Mouse (Mus musculus): ENCODE data around the gene Rsc1a1. TPM values are rescaled to one million over a fixed set of nuclear protein-coding genes. Genes with fewer than 3 reads are reported as not detected.

Rsc1a1 gene
- polyA plus RNA-seq (2014; fragmentation: Nextera tagmentation; extraction: Ambion mirVana): 1.9 and 2.7 TPM in 2 replicates

GRCm38 (mm10) chr4:141685499-141685898, at the start of gene Rsc1a1:
Rsc1a1 (minus strand) TSS chr4:141685599.
- Histone ChIP-seq H3K4me3 (ENCODE audit: low read depth, low read length) (no peak within 1 kb of the TSS), H3K9ac (ENCODE audit: low read depth, low read length) (no peak within 1 kb of the TSS), H3K27me3 (replicated peaks; ENCODE audit: control insufficient read depth, insufficient read depth, low read length) (no peaks in the 10 kb centered on the region), H3K27ac (replicated peaks; ENCODE audit: low read depth, low read length) (no peak within 1 kb of the TSS), H3K36me3 (ENCODE audit: control insufficient read depth, insufficient read depth, low read length) (peaks cover 72% of the 10 kb centered on the region), H3K4me1 (ENCODE audit: control insufficient read depth, insufficient read depth, low read length) (no peaks in the 10 kb centered on the region), H3K9me3 (ENCODE audit: control insufficient read depth, low read length) (no peaks in the 10 kb centered on the region), H3K4me2 (ENCODE audit: low read depth, low read length) (no peak within 1 kb of the TSS)
- WGBS: 91% methylated on average over 6 of the region's 6 CpGs
- no peak for DNase-seq (ENCODE audit: low spot score)
- ATAC-seq (ENCODE audit: low read depth): no peak

GRCm38 (mm10) chr4:141735206-141735560, 49.8 kb upstream of the Rsc1a1 start:
- ATAC-seq (ENCODE audit: low read depth): no peak
- peak overlapping the region; percentile 72 for H3K27ac ChIP-seq (replicated peaks; ENCODE audit: low read depth, low read length)
- H3K4me1 ChIP-seq (ENCODE audit: control insufficient read depth, insufficient read depth, low read length): peaks cover 5% of the 10 kb centered on the region; the same call in 1 of the 2 replicates
- no peak for DNase-seq (ENCODE audit: low spot score)
- H3K27me3 ChIP-seq (replicated peaks; ENCODE audit: control insufficient read depth, insufficient read depth, low read length): no peaks in the 10 kb centered on the region
- H3K9ac ChIP-seq (ENCODE audit: low read depth, low read length): peak overlapping the region; percentile 52
- WGBS: 23% methylated on average over 9 of the region's 9 CpGs
- H3K4me3 ChIP-seq (ENCODE audit: low read depth, low read length): peak overlapping the region; percentile 41
- no peaks in the 10 kb centered on the region for H3K36me3 ChIP-seq (ENCODE audit: control insufficient read depth, insufficient read depth, low read length)
- no peaks in the 10 kb centered on the region for H3K9me3 ChIP-seq (ENCODE audit: control insufficient read depth, low read length)
- H3K4me2 ChIP-seq (ENCODE audit: low read depth, low read length): peak overlapping the region; percentile 62

- DNase-seq (ENCODE audit: low spot score): peak; percentile 98
- Histone ChIP-seq H3K9ac (ENCODE audit: low read depth, low read length) (peak overlapping the region; percentile 52), H3K27ac (replicated peaks; ENCODE audit: low read depth, low read length) (peak overlapping the region; percentile 83), H3K4me1 (ENCODE audit: control insufficient read depth, insufficient read depth, low read length) (peaks cover 5% of the 10 kb centered on the region; the same call in 1 of the 2 replicates), H3K9me3 (ENCODE audit: control insufficient read depth, low read length) (no peaks in the 10 kb centered on the region), H3K4me3 (ENCODE audit: low read depth, low read length) (peak overlapping the region; percentile 41), H3K4me2 (ENCODE audit: low read depth, low read length) (peak overlapping the region; percentile 62), H3K27me3 (replicated peaks; ENCODE audit: control insufficient read depth, insufficient read depth, low read length) (no peaks in the 10 kb centered on the region), H3K36me3 (ENCODE audit: control insufficient read depth, insufficient read depth, low read length) (no peaks in the 10 kb centered on the region)
- ATAC-seq (ENCODE audit: low read depth): peak; percentile 99
- WGBS: 5% methylated on average over 24 of the region's 24 CpGs
Measured at GRCm38 (mm10) chr4:141734446-141735205, 49.2 kb upstream of the Rsc1a1 start.

GRCm38 (mm10) chr4:141731766-141732165, 46.4 kb upstream of the Rsc1a1 start:
- Histone ChIP-seq H3K9ac (ENCODE audit: low read depth, low read length) (no peak overlapping the region), H3K4me2 (ENCODE audit: low read depth, low read length) (no peak overlapping the region), H3K27ac (replicated peaks; ENCODE audit: low read depth, low read length) (no peak overlapping the region), H3K36me3 (ENCODE audit: control insufficient read depth, insufficient read depth, low read length) (no peaks in the 10 kb centered on the region), H3K27me3 (replicated peaks; ENCODE audit: control insufficient read depth, insufficient read depth, low read length) (no peaks in the 10 kb centered on the region), H3K4me1 (ENCODE audit: control insufficient read depth, insufficient read depth, low read length) (peaks cover 5% of the 10 kb centered on the region; the same call in 1 of the 2 replicates), H3K9me3 (ENCODE audit: control insufficient read depth, low read length) (no peaks in the 10 kb centered on the region), H3K4me3 (ENCODE audit: low read depth, low read length) (no peak overlapping the region)
- WGBS: 80% methylated on average over 5 of the region's 5 CpGs
- DNase-seq (ENCODE audit: low spot score) (no peak), ATAC-seq (ENCODE audit: low read depth) (no peak)

- Histone ChIP-seq H3K4me1 (ENCODE audit: control insufficient read depth, insufficient read depth, low read length) (peaks cover 5% of the 10 kb centered on the region; the same call in 1 of the 2 replicates), H3K36me3 (ENCODE audit: control insufficient read depth, insufficient read depth, low read length) (no peaks in the 10 kb centered on the region), H3K9ac (ENCODE audit: low read depth, low read length) (no peak overlapping the region), H3K9me3 (ENCODE audit: control insufficient read depth, low read length) (no peaks in the 10 kb centered on the region), H3K27me3 (replicated peaks; ENCODE audit: control insufficient read depth, insufficient read depth, low read length) (no peaks in the 10 kb centered on the region), H3K4me3 (ENCODE audit: low read depth, low read length) (no peak overlapping the region), H3K27ac (replicated peaks; ENCODE audit: low read depth, low read length) (no peak overlapping the region), H3K4me2 (ENCODE audit: low read depth, low read length) (no peak overlapping the region)
- ATAC-seq (ENCODE audit: low read depth) (no peak), DNase-seq (ENCODE audit: low spot score) (no peak)
- 80% methylated on average over 13 of the region's 13 CpGs for WGBS
Measured at GRCm38 (mm10) chr4:141730401-141730800, 45.0 kb upstream of the Rsc1a1 start.

- no peak for DNase-seq (ENCODE audit: low spot score)
- WGBS: 79% methylated on average over 3 of the region's 3 CpGs
- H3K36me3 ChIP-seq (ENCODE audit: control insufficient read depth, insufficient read depth, low read length): no peaks in the 10 kb centered on the region
Measured at GRCm38 (mm10) chr4:141729266-141729665, 43.9 kb upstream of the Rsc1a1 start.

GRCm38 (mm10) chr4:141725738-141726137, 40.3 kb upstream of the Rsc1a1 start:
- DNase-seq (ENCODE audit: low spot score) (no peak), ATAC-seq (ENCODE audit: low read depth) (no peak)
- no peaks in the 10 kb centered on the region for H3K27me3 ChIP-seq (replicated peaks; ENCODE audit: control insufficient read depth, insufficient read depth, low read length)
- 50% methylated on average over 3 of the region's 3 CpGs for WGBS
- H3K27ac ChIP-seq (replicated peaks; ENCODE audit: low read depth, low read length): no peak overlapping the region
- H3K36me3 ChIP-seq (ENCODE audit: control insufficient read depth, insufficient read depth, low read length): no peaks in the 10 kb centered on the region
- no peaks in the 10 kb centered on the region for H3K9me3 ChIP-seq (ENCODE audit: control insufficient read depth, low read length)
- H3K4me2 ChIP-seq (ENCODE audit: low read depth, low read length): no peak overlapping the region
- no peak overlapping the region for H3K9ac ChIP-seq (ENCODE audit: low read depth, low read length)
- no peak overlapping the region for H3K4me3 ChIP-seq (ENCODE audit: low read depth, low read length)
- peaks cover 19% of the 10 kb centered on the region for H3K4me1 ChIP-seq (ENCODE audit: control insufficient read depth, insufficient read depth, low read length)

More at GRCm38 (mm10) chr4:141729266-141729665, 43.9 kb upstream of the Rsc1a1 start:
- Histone ChIP-seq H3K27me3 (replicated peaks; ENCODE audit: control insufficient read depth, insufficient read depth, low read length) (no peaks in the 10 kb centered on the region), H3K4me2 (ENCODE audit: low read depth, low read length) (no peak overlapping the region), H3K9me3 (ENCODE audit: control insufficient read depth, low read length) (no peaks in the 10 kb centered on the region), H3K9ac (ENCODE audit: low read depth, low read length) (no peak overlapping the region), H3K4me1 (ENCODE audit: control insufficient read depth, insufficient read depth, low read length) (peaks cover 2% of the 10 kb centered on the region; the same call in 1 of the 2 replicates), H3K4me3 (ENCODE audit: low read depth, low read length) (no peak overlapping the region), H3K27ac (replicated peaks; ENCODE audit: low read depth, low read length) (no peak overlapping the region)
- ATAC-seq (ENCODE audit: low read depth): no peak

GRCm38 (mm10) chr4:141725277-141725676, 39.9 kb upstream of the Rsc1a1 start:
- DNase-seq (ENCODE audit: low spot score) (no peak), ATAC-seq (ENCODE audit: low read depth) (no peak)
- Histone ChIP-seq H3K36me3 (ENCODE audit: control insufficient read depth, insufficient read depth, low read length) (peaks cover 3% of the 10 kb centered on the region), H3K9me3 (ENCODE audit: control insufficient read depth, low read length) (0 out of 2 replicates have a peak, but pooled peaks cover under 1% of the 10 kb centered on the region), H3K4me1 (ENCODE audit: control insufficient read depth, insufficient read depth, low read length) (peaks cover 19% of the 10 kb centered on the region), H3K4me3 (ENCODE audit: low read depth, low read length) (no peak overlapping the region), H3K27ac (replicated peaks; ENCODE audit: low read depth, low read length) (no peak overlapping the region), H3K4me2 (ENCODE audit: low read depth, low read length) (no peak overlapping the region), H3K9ac (ENCODE audit: low read depth, low read length) (no peak overlapping the region), H3K27me3 (replicated peaks; ENCODE audit: control insufficient read depth, insufficient read depth, low read length) (no peaks in the 10 kb centered on the region)
- WGBS: 72% methylated on average over 5 of the region's 5 CpGs
